Mouse (Mus musculus) ES-Bruce4 (cell line): ENCODE results near the gene Tesk1.

Experiments used
- CTCF ChIP-seq: IDR thresholded peaks from one replicate; pipeline ENCODE4 v1.8.1; 2011; ENCODE audit warnings: low read depth, low read length
- POLR2A ChIP-seq: IDR thresholded peaks from one replicate; pipeline ENCODE4 v1.8.1; 2011; ENCODE audit warnings: low read length; ENCODE audit not compliant: insufficient read depth

DNA sequence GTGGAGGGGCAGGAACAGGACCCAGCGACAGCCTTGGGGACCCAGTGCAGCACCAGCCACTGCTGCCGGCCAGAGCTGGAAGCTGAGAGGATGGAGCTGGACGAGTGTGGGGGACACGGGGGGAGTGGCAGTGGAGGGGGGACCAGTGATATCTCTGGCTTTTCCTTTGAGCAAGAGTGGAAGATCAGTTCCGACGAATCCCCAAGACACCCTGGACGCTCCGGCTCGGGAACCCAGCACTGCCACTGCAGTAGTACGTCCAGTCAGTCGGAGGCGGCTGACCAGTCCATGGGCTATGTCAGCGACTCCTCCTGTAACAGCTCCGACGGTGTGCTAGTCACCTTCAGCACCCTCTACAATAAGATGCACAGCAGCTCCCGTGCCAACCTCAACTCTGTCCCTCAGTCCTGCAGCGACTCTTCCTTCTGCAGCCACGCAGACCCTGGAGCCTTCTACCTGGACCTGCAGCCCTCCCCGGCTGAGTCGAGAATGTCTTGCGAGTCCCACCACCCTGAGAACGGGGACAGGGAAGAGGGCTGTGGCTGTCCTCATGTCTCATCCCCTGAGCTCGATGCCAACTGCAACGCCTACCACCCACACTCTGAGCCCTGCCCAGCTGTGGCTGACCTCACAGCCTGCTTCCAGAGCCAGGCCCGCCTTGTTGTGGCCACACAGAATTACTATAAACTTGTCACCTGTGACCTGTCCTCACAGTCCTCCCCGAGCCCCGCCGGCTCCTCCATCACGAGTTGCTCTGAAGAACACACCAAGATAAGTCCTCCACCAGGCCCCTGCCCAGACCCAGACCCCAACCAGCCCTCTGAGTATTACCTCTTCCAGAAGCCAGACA lies 26.3 kb upstream of the Tesk1 start:
- no peak for TF ChIP-seq CTCF
- no peak for TF ChIP-seq POLR2A
